Mouse (Mus musculus): ENCODE results near the gene Slc26a5. TPM values are rescaled to one million over a fixed set of nuclear protein-coding genes. Genes with fewer than 3 reads are reported as not detected.

The Slc26a5 gene
- polyA plus RNA-seq, 1 experiment from 2014 or later: not detected

DNA sequence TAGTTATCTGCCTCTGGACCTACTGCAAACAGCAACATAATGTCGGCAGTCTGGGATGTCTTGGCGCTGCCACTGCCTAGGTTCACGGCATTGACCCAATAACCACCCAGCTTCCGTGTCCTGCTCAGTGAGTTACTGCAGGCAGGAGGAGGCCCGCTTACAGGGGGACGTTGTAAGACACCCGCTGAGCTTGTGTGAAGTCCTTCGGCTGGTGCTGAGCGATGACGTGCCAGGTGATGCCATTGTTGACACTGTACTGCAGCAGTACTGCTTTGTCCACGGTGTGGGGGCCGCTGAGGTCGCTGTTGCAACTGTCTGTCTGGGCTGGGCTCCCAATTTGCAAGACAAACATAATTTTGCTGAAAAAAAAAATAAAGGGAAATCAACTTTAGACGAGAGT is 31.2 kb upstream of the Slc26a5 start:
- ATAC-seq (replicated peaks; ENCODE audit: insufficient number of reproducible peaks, low FRiP score, low TSS enrichment, low read depth) (no peak), DNase-seq (ENCODE audit: low spot score) (no peak)
- H3K36me3 ChIP-seq (replicated peaks; ENCODE audit: control insufficient read depth, insufficient read depth, low read depth, low read length): no peaks in the 10 kb centered on the region
- H3K9me3 ChIP-seq (replicated peaks; ENCODE audit: control insufficient read depth, low read length): no peaks in the 10 kb centered on the region
- no peak overlapping the region for H3K4me3 ChIP-seq (ENCODE audit: low read depth, low read length)
- no peaks in the 10 kb centered on the region for H3K27me3 ChIP-seq (ENCODE audit: control insufficient read depth, insufficient read depth, low read length)
- no peak overlapping the region for H3K9ac ChIP-seq (replicated peaks; ENCODE audit: low read length)
- WGBS: 79% methylated on average over 14 of the region's 14 CpGs
- no peaks in the 10 kb centered on the region for H3K4me1 ChIP-seq (ENCODE audit: control insufficient read depth, insufficient read depth, low read length)
- H3K27ac ChIP-seq (replicated peaks; ENCODE audit: low read depth, low read length): no peak overlapping the region
- H3K4me2 ChIP-seq (ENCODE audit: low read depth, low read length): no peak overlapping the region

DNA sequence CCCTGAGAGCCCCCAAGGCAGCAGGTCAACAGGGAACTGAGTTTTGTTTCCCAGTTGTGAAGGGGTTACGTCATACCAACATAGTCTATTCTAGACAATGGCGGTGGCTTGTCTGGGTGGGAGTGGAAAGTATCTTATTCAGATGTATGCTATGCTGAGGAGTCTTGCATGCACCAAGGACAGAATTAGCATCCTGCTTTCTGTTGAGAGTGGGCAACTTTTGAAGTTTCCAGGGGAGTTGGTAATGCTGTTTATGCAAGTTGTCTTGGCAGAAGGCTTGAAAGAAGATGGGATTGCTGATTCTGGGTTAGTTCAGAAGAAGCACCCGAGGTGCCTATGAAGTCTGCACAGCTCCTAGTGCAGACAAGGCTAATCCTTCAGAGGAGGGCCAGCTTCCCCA is 28.8 kb upstream of the Slc26a5 start:
- H3K9me3 ChIP-seq (replicated peaks; ENCODE audit: control insufficient read depth, low read length): no peaks in the 10 kb centered on the region
- no peaks in the 10 kb centered on the region for H3K36me3 ChIP-seq (replicated peaks; ENCODE audit: control insufficient read depth, insufficient read depth, low read depth, low read length)
- H3K27me3 ChIP-seq (ENCODE audit: control insufficient read depth, insufficient read depth, low read length): no peaks in the 10 kb centered on the region
- DNase-seq (ENCODE audit: low spot score): no peak
- 91% methylated on average over 3 of the region's 3 CpGs for WGBS
- ATAC-seq (replicated peaks; ENCODE audit: insufficient number of reproducible peaks, low FRiP score, low TSS enrichment, low read depth): no peak
- H3K27ac ChIP-seq (replicated peaks; ENCODE audit: low read depth, low read length): no peak overlapping the region
- no peak overlapping the region for H3K9ac ChIP-seq (replicated peaks; ENCODE audit: low read length)
- H3K4me3 ChIP-seq (ENCODE audit: low read depth, low read length): no peak overlapping the region
- H3K4me1 ChIP-seq (ENCODE audit: control insufficient read depth, insufficient read depth, low read length): no peaks in the 10 kb centered on the region
- no peak overlapping the region for H3K4me2 ChIP-seq (ENCODE audit: low read depth, low read length)

DNA sequence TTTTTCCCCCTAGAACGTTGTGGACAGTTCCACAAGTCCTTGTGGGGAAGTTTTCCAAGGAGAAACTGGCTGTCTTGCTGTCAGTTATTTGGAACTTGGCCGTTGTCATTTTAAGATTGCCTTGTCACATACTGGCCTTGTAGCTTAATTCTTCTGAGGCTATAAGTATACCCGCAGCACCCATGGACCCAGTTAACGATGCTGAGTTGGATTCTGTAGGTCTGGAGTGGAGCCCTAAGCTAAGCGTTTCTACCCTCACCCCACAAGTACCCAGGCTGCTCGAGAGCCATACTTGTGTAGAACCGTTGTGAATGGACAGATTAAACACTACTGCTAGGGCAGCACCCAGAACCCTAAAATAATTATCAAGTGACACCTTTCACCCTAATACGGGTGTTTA is 1.3 kb upstream of the Slc26a5 start:
- Histone ChIP-seq H3K36me3 (replicated peaks; ENCODE audit: control insufficient read depth, insufficient read depth, low read depth, low read length) (no peaks in the 10 kb centered on the region), H3K9ac (replicated peaks; ENCODE audit: low read length) (no peak overlapping the region), H3K9me3 (replicated peaks; ENCODE audit: control insufficient read depth, low read length) (no peaks in the 10 kb centered on the region), H3K4me2 (ENCODE audit: low read depth, low read length) (no peak overlapping the region), H3K4me1 (ENCODE audit: control insufficient read depth, insufficient read depth, low read length) (no peaks in the 10 kb centered on the region; the same call in 1 of the 2 replicates), H3K27ac (replicated peaks; ENCODE audit: low read depth, low read length) (no peak overlapping the region), H3K27me3 (ENCODE audit: control insufficient read depth, insufficient read depth, low read length) (no peaks in the 10 kb centered on the region), H3K4me3 (ENCODE audit: low read depth, low read length) (no peak overlapping the region)
- DNase-seq (ENCODE audit: low spot score) (no peak), ATAC-seq (replicated peaks; ENCODE audit: insufficient number of reproducible peaks, low FRiP score, low TSS enrichment, low read depth) (no peak)
- 65% methylated on average over 8 of the region's 8 CpGs for WGBS

GRCm38 (mm10) chr5:21866311-21866712 is 908 bp upstream of the Slc26a5 start:
- DNase-seq (ENCODE audit: low spot score) (peak; percentile 65), ATAC-seq (replicated peaks; ENCODE audit: insufficient number of reproducible peaks, low FRiP score, low TSS enrichment, low read depth) (no peak)
- Histone ChIP-seq H3K4me1 (ENCODE audit: control insufficient read depth, insufficient read depth, low read length) (no peaks in the 10 kb centered on the region; the same call in 1 of the 2 replicates), H3K4me2 (ENCODE audit: low read depth, low read length) (peak overlapping the region; percentile 16; the same call in 1 of the 2 replicates), H3K9ac (replicated peaks; ENCODE audit: low read length) (no peak overlapping the region), H3K27me3 (ENCODE audit: control insufficient read depth, insufficient read depth, low read length) (no peaks in the 10 kb centered on the region), H3K4me3 (ENCODE audit: low read depth, low read length) (no peak overlapping the region), H3K36me3 (replicated peaks; ENCODE audit: control insufficient read depth, insufficient read depth, low read depth, low read length) (no peaks in the 10 kb centered on the region), H3K9me3 (replicated peaks; ENCODE audit: control insufficient read depth, low read length) (no peaks in the 10 kb centered on the region), H3K27ac (replicated peaks; ENCODE audit: low read depth, low read length) (no peak overlapping the region)
- WGBS: 10% methylated on average over 6 of the region's 6 CpGs

- DNase-seq (ENCODE audit: low spot score) (no peak), ATAC-seq (replicated peaks; ENCODE audit: insufficient number of reproducible peaks, low FRiP score, low TSS enrichment, low read depth) (no peak)
- no peak overlapping the region for H3K27ac ChIP-seq (replicated peaks; ENCODE audit: low read depth, low read length)
- H3K4me2 ChIP-seq (ENCODE audit: low read depth, low read length): no peak overlapping the region
- H3K4me3 ChIP-seq (ENCODE audit: low read depth, low read length): no peak overlapping the region
- H3K4me1 ChIP-seq (ENCODE audit: control insufficient read depth, insufficient read depth, low read length): no peaks in the 10 kb centered on the region
- H3K9ac ChIP-seq (replicated peaks; ENCODE audit: low read length): no peak overlapping the region
- no peaks in the 10 kb centered on the region for H3K27me3 ChIP-seq (ENCODE audit: control insufficient read depth, insufficient read depth, low read length)
- no peaks in the 10 kb centered on the region for H3K36me3 ChIP-seq (replicated peaks; ENCODE audit: control insufficient read depth, insufficient read depth, low read depth, low read length)
- WGBS: 89% methylated on average over 7 of the region's 7 CpGs
- no peaks in the 10 kb centered on the region for H3K9me3 ChIP-seq (replicated peaks; ENCODE audit: control insufficient read depth, low read length)
Observed at GRCm38 (mm10) chr5:21858653-21859052, 6.8 kb downstream of the Slc26a5 start.

- Histone ChIP-seq H3K27me3 (ENCODE audit: control insufficient read depth, insufficient read depth, low read length) (no peaks in the 10 kb centered on the region), H3K4me2 (ENCODE audit: low read depth, low read length) (no peak overlapping the region), H3K27ac (replicated peaks; ENCODE audit: low read depth, low read length) (no peak overlapping the region), H3K4me1 (ENCODE audit: control insufficient read depth, insufficient read depth, low read length) (no peaks in the 10 kb centered on the region), H3K9ac (replicated peaks; ENCODE audit: low read length) (no peak overlapping the region), H3K9me3 (replicated peaks; ENCODE audit: control insufficient read depth, low read length) (no peaks in the 10 kb centered on the region), H3K36me3 (replicated peaks; ENCODE audit: control insufficient read depth, insufficient read depth, low read depth, low read length) (no peaks in the 10 kb centered on the region), H3K4me3 (ENCODE audit: low read depth, low read length) (no peak overlapping the region)
- ATAC-seq (replicated peaks; ENCODE audit: insufficient number of reproducible peaks, low FRiP score, low TSS enrichment, low read depth) (no peak), DNase-seq (ENCODE audit: low spot score) (peak; percentile 8)
- 52% methylated on average over 10 of the region's 10 CpGs for WGBS
Observed at GRCm38 (mm10) chr5:21851679-21852340, 13.6 kb downstream of the Slc26a5 start.

- 83% methylated on average over 6 of the region's 6 CpGs for WGBS
- H3K4me1 ChIP-seq (ENCODE audit: control insufficient read depth, insufficient read depth, low read length): no peaks in the 10 kb centered on the region
- no peak overlapping the region for H3K9ac ChIP-seq (replicated peaks; ENCODE audit: low read length)
- H3K36me3 ChIP-seq (replicated peaks; ENCODE audit: control insufficient read depth, insufficient read depth, low read depth, low read length): no peaks in the 10 kb centered on the region
- no peak overlapping the region for H3K4me2 ChIP-seq (ENCODE audit: low read depth, low read length)
- no peak overlapping the region for H3K4me3 ChIP-seq (ENCODE audit: low read depth, low read length)
- DNase-seq (ENCODE audit: low spot score) (no peak), ATAC-seq (replicated peaks; ENCODE audit: insufficient number of reproducible peaks, low FRiP score, low TSS enrichment, low read depth) (no peak)
- H3K27ac ChIP-seq (replicated peaks; ENCODE audit: low read depth, low read length): no peak overlapping the region
- H3K27me3 ChIP-seq (ENCODE audit: control insufficient read depth, insufficient read depth, low read length): no peaks in the 10 kb centered on the region
- no peaks in the 10 kb centered on the region for H3K9me3 ChIP-seq (replicated peaks; ENCODE audit: control insufficient read depth, low read length)
Observed at GRCm38 (mm10) chr5:21847438-21847837, 18.0 kb downstream of the Slc26a5 start.

- Histone ChIP-seq H3K27me3 (ENCODE audit: control insufficient read depth, insufficient read depth, low read length) (no peaks in the 10 kb centered on the region), H3K9ac (replicated peaks; ENCODE audit: low read length) (no peak overlapping the region), H3K9me3 (replicated peaks; ENCODE audit: control insufficient read depth, low read length) (no peaks in the 10 kb centered on the region), H3K4me3 (ENCODE audit: low read depth, low read length) (no peak overlapping the region), H3K27ac (replicated peaks; ENCODE audit: low read depth, low read length) (no peak overlapping the region), H3K4me1 (ENCODE audit: control insufficient read depth, insufficient read depth, low read length) (no peaks in the 10 kb centered on the region), H3K4me2 (ENCODE audit: low read depth, low read length) (no peak overlapping the region), H3K36me3 (replicated peaks; ENCODE audit: control insufficient read depth, insufficient read depth, low read depth, low read length) (no peaks in the 10 kb centered on the region)
- ATAC-seq (replicated peaks; ENCODE audit: insufficient number of reproducible peaks, low FRiP score, low TSS enrichment, low read depth) (no peak), DNase-seq (ENCODE audit: low spot score) (no peak)
- WGBS: 84% methylated on average over 20 of the region's 20 CpGs
Observed at GRCm38 (mm10) chr5:21846616-21847290, 18.7 kb downstream of the Slc26a5 start.
